Mouse (Mus musculus) lung, embryonic 14.5 days (tissue): ENCODE measurements around the gene Mcub. TPM values are rescaled to one million over a fixed set of nuclear protein-coding genes. Genes with fewer than 3 reads are reported as not detected.

Source experiments
- ATAC-seq: fragments of 200-750 bp; cut with Nextera tagmentation; 2 replicates; pipeline ENCODE4 v1.8.0; 2017; ENCODE audit warnings: mild to moderate bottlenecking, moderate TSS enrichment, moderate library complexity; ENCODE audit not compliant: insufficient read depth
- DNase-seq: peaks from one replicate; pipeline ENCODE4 v3.0.0-alpha.2; 2015
- H3K27ac ChIP-seq: fragments of 300-500 bp; sonication (generic); 2 replicates; pipeline ENCODE4 v1.5.1; 2014; ENCODE audit warnings: low read depth, mild to moderate bottlenecking, moderate library complexity
- H3K27me3 ChIP-seq: fragments of 300-500 bp; sonication (generic); 2 replicates; pipeline ENCODE4 v1.6.1; 2014; ENCODE audit warnings: low read length, control low read depth; ENCODE audit not compliant: insufficient read depth
- H3K36me3 ChIP-seq: fragments of 300-500 bp; sonication (generic); 2 replicates; pipeline ENCODE4 v1.6.1; 2014; ENCODE audit warnings: control low read depth; ENCODE audit not compliant: insufficient read depth
- H3K4me1 ChIP-seq: fragments of 300-500 bp; sonication (generic); 2 replicates; pipeline ENCODE4 v1.6.1; 2014; ENCODE audit warnings: antibody characterized with exemption, control low read depth; ENCODE audit not compliant: insufficient read depth
- H3K4me2 ChIP-seq: fragments of 300-500 bp; sonication (generic); 2 replicates; pipeline ENCODE4 v1.6.1; 2014; ENCODE audit warnings: mild to moderate bottlenecking
- H3K4me3 ChIP-seq: fragments of 300-500 bp; sonication (generic); 2 replicates; pipeline ENCODE4 v1.5.1; 2014; ENCODE audit warnings: low read depth, low read length
- H3K9ac ChIP-seq: fragments of 300-500 bp; sonication (generic); 2 replicates; pipeline ENCODE4 v1.6.1; 2014
- H3K9me3 ChIP-seq: fragments of 300-500 bp; sonication (generic); 2 replicates; pipeline ENCODE4 v1.6.1; 2016; ENCODE audit warnings: low read depth, low read length, control low read depth
- CTCF ChIP-seq: IDR thresholded peaks from 2 replicates; pipeline ENCODE4 v1.5.1; 2016; ENCODE audit warnings: antibody characterized with exemption, low read depth
- WGBS: fragments of 180-500 bp; shearing (Covaris S2); extraction: QIAGEN DNeasy Blood & Tissue Kit; methylation state at CpG from one replicate; pipeline ENCODE4 v1.1.7; 2014; 5-methylcytosine and 5-hydroxymethylcytosine counted together
- polyA plus RNA-seq: library from polyadenylated mRNA; unstranded; fragments of >200 nt; fragmentation: Nextera tagmentation; extraction: Ambion mirVana; gene quantifications from 2 replicates; pipeline ENCODE4 v1.2.1, GENCODE M21; 2014

Mcub gene
- 2.3 and 2.9 TPM in 2 replicates for polyA plus RNA-seq

DNA sequence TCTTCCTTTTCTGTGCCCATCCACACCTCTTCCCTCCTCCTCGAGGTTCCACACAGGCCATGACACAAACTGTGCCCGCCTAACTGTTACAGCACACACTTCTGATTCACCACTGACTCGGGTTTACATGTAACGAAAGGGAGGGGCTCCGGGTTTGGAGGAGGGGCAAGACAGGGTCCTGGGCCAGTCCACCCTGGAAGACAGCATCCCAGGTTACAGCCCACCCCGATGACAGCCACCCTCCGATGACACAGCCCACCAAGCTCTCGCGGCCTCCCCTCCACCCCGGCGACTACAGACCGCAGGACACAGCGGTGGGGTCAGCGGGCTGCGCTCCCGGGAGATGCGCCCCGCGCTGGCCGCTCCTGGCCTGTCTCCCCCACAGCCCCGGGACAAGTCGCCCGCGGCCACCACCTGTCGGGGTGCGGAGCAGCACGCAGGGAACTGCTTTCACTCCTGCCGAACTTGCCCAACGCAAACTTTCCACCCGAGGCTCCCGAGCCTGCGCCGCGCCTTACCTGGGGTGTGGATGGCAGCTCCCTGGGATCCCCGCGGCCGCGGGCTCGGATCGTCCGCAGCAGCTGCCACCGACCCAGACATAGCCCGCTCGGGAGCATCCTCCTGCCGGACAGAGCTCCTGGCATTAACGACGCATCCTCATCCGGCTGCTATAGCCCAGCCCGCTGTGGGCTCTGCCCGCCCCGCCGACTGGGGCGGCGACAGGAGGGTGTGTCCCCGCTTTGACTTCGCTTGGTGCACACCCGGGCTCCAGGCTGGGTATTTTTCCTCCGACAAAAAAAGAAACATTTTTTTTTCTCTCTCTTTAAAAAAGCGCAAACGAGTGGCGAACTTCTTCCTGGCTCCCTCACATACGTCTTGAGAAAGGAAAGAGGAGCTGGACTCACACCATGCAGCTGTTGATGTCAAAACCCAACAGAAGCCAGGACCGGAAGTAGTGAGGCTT lies at the start of gene Mcub:
Mcub (minus strand) TSS at position 775 of the 964 bp plus-strand sequence.
- Histone ChIP-seq H3K4me2 (peak within 1 kb of the TSS; percentile 99), H3K27ac (no peak within 1 kb of the TSS), H3K36me3 (no peaks in the 10 kb centered on the region), H3K4me3 (peak within 1 kb of the TSS; percentile 63), H3K27me3 (peaks cover 19% of the 10 kb centered on the region), H3K4me1 (peaks cover 10% of the 10 kb centered on the region; the same call in 1 of the 2 replicates), H3K9ac (peak within 1 kb of the TSS; percentile 46), H3K9me3 (no peaks in the 10 kb centered on the region)
- no peak for TF ChIP-seq CTCF
- ATAC-seq (peak; percentile 89), DNase-seq (peak; percentile 74)
- under 1% methylated on average over 63 of the region's 63 CpGs for WGBS

DNA sequence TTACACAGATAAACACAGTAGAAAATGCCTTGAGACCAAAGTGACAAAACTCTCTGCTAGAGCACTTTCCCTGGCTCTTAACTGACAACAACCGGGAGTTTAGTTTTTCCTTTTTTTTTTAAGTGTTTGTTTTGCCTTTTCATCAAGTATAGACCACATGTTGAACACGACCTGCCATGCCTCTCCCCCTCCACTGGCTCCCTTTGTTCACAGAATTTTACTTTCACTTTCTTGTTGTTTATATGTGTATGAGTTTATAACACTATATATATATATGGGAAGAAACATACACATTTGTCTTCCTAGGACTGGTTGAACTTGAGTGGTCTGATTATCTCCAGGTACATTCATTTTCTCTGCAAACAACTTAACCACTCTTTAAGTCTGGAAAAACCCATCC lies 42.9 kb upstream of the Mcub start:
- no peak overlapping the region for H3K9ac ChIP-seq
- H3K27me3 ChIP-seq, result no peaks in the 10 kb centered on the region
- DNase-seq (no peak), ATAC-seq (no peak)
- peaks cover 36% of the 10 kb centered on the region for H3K36me3 ChIP-seq
- H3K4me3 ChIP-seq, result no peak overlapping the region
- WGBS, result 57% methylated on average over 2 of the region's 2 CpGs
- H3K27ac ChIP-seq, result no peak overlapping the region
- H3K4me1 ChIP-seq, result no peaks in the 10 kb centered on the region
- no peak for TF ChIP-seq CTCF
- H3K9me3 ChIP-seq, result no peaks in the 10 kb centered on the region
- H3K4me2 ChIP-seq, result no peak overlapping the region

DNA sequence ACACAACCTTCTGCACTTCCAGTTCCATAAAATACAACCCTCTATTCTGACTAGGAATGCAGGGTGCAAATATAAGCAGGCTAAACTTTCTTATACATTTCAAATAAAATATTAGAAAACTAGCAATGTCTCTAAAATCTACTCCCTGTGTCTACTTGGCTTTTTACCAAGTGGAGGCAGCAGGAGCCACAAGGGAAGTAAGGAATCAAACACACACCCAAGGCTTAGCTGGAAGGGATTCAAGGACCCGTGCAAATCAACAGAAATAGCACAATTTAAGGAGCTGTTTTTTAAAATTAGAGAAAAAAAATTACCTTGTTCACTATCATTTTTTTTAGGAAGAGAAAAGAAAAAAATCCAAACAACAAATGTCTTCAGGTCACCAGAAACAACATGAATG lies 41.2 kb upstream of the Mcub start:
- TF ChIP-seq CTCF, result no peak
- Histone ChIP-seq H3K4me1 (no peaks in the 10 kb centered on the region), H3K9ac (no peak overlapping the region), H3K27ac (no peak overlapping the region), H3K4me3 (no peak overlapping the region), H3K36me3 (peaks cover 48% of the 10 kb centered on the region), H3K4me2 (no peak overlapping the region), H3K9me3 (no peaks in the 10 kb centered on the region), H3K27me3 (no peaks in the 10 kb centered on the region)
- peak; percentile 13 for DNase-seq
- no peak for ATAC-seq
- 49% methylated on average over 1 of the region's 1 CpGs for WGBS

DNA sequence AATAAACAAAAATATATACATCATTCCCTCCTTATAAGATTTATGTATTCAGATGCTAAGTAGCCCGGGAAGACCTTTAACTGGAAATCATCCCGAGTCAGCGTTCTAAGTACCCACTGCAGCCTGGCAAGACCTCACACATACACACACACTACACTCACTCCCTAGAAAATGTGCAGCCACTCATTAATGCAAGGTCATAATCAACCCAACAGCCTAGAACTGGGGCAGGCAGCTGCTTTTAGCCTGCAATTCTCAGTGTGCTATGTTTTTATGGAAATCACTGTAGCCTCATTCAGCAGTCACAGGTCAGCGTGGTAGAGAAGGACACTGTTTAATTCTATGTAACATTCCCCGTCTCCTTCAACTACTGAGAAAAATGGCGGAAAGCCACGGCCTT lies 36.1 kb upstream of the Mcub start:
- no peak overlapping the region for H3K27ac ChIP-seq
- ATAC-seq (no peak), DNase-seq (no peak)
- peaks cover 81% of the 10 kb centered on the region for H3K36me3 ChIP-seq
- no peaks in the 10 kb centered on the region for H3K9me3 ChIP-seq
- H3K4me2 ChIP-seq, result no peak overlapping the region
- H3K9ac ChIP-seq, result no peak overlapping the region
- no peak for TF ChIP-seq CTCF
- H3K27me3 ChIP-seq, result no peaks in the 10 kb centered on the region
- no peak overlapping the region for H3K4me3 ChIP-seq
- H3K4me1 ChIP-seq, result no peaks in the 10 kb centered on the region
- WGBS, result 83% methylated on average over 7 of the region's 7 CpGs

DNA sequence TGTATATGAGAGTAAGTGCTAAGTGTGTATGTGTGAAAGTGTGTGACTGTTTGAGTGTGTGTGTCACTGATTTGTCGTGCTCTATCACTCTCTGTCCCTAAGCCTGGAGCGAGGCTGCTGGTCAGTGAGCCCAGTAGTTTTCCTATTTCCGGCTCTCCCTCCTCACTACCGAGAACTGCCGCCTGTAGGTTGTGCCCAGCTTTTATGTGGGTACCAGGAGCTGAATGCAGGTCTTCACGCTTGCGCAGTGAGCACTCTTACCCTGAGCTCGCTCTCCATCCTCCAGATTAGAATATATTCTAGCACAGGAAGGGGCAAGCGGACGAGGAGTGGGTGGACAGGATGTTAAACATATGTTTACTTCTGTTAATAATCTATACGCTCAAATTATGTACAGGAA lies 30.9 kb upstream of the Mcub start:
- Histone ChIP-seq H3K27ac (no peak overlapping the region), H3K9ac (no peak overlapping the region), H3K36me3 (peaks cover 96% of the 10 kb centered on the region), H3K27me3 (no peaks in the 10 kb centered on the region), H3K9me3 (no peaks in the 10 kb centered on the region), H3K4me2 (no peak overlapping the region), H3K4me3 (no peak overlapping the region), H3K4me1 (no peaks in the 10 kb centered on the region)
- no peak for TF ChIP-seq CTCF
- DNase-seq (no peak), ATAC-seq (no peak)
- 93% methylated on average over 11 of the region's 11 CpGs for whole genome bisulfite sequencing

DNA sequence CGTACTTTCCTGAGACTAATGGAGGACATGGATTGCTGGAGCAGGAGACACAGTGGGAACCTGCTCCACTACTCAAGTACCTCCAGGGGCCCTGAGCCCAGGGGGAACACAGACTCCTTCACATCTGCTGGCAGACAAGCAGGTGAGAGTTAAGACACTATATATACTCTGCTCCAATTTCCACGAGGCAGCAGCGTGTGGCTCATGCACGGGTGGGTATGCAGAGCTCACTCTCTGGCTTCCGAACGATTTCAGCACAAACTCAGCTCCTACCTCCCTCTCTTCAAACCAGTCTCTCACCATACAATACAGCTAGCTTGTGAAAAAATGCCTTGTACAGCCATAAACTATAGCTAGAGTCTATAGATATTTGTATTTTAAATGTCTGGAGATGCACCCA lies 28.5 kb upstream of the Mcub start:
- WGBS, result 91% methylated on average over 6 of the region's 6 CpGs
- no peak for TF ChIP-seq CTCF
- no peaks in the 10 kb centered on the region for H3K4me1 ChIP-seq
- H3K27me3 ChIP-seq, result no peaks in the 10 kb centered on the region
- no peaks in the 10 kb centered on the region for H3K9me3 ChIP-seq
- no peak overlapping the region for H3K4me3 ChIP-seq
- peaks cover 93% of the 10 kb centered on the region for H3K36me3 ChIP-seq
- no peak overlapping the region for H3K4me2 ChIP-seq
- DNase-seq (no peak), ATAC-seq (no peak)
- no peak overlapping the region for H3K9ac ChIP-seq
- H3K27ac ChIP-seq, result no peak overlapping the region

DNA sequence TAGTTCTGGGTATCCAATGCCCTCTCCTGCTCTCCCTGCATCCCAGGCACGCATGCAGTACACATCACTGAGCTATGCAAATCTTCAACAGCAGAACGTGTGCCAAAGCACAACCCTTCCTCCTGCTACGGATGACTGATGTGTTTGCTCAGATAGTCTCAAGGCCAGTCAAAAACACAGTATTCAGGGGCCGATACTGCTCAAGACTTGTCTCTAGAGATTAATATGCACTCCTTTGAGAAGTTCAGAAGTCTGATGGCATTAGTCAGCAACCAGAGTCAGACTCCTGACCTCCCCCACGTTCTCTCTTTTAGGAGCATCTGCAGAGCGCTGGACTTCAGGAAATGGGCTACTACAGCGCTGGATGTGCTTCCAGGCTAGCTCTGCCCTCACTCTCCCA lies 28.0 kb upstream of the Mcub start:
- WGBS, result 76% methylated on average over 7 of the region's 7 CpGs
- DNase-seq, result no peak
- Histone ChIP-seq H3K36me3 (peaks cover 94% of the 10 kb centered on the region), H3K27me3 (no peaks in the 10 kb centered on the region), H3K27ac (no peak overlapping the region), H3K4me3 (no peak overlapping the region), H3K9ac (no peak overlapping the region), H3K4me1 (no peaks in the 10 kb centered on the region), H3K9me3 (no peaks in the 10 kb centered on the region), H3K4me2 (no peak overlapping the region)
- no peak for ATAC-seq
- TF ChIP-seq CTCF, result no peak
